Comparison of ENCODE assay signal across 34 mouse cellular contexts in genomic region chr16:86060087-86060486, GRCm38 (mm10).
A peak's percentile ranks its signal among the peaks of the same experiment; 100 is the strongest.
DNase-seq lines count a peak whose midpoint lies in the region; ATAC-seq and TF ChIP-seq lines count a peak whose summit lies in the region.
"Had no signal": no experiment of that assay in that cellular context is flagged by ENCODE, and none has a peak within 500 bp of the region (broad histone marks: within the 10 kb centered on the region; RNA-seq: fewer than 3 reads in every experiment).

No protein-coding gene starts in this region.

- no peak overlapping the region for H3K9ac ChIP-seq in forebrain, embryonic 12.5 days
- no peak overlapping the region for H3K9ac ChIP-seq in forebrain, embryonic 16.5 days (replicated peaks; ENCODE audit: low read depth, low read length)
- no peak overlapping the region for H3K9ac ChIP-seq in lung, embryonic 16.5 days (ENCODE audit: low read length)
- H3K9ac ChIP-seq: embryonic facial prominence, embryonic 15.5 days; heart, embryonic 12.5 days; hindbrain, embryonic 15.5 days; kidney, embryonic 15.5 days; liver, embryonic 14.5 days; midbrain, embryonic 15.5 days; neural tube, embryonic 12.5 days had no signal

- 82% methylated on average over 5 of the region's 5 CpGs for WGBS in forebrain, embryonic 12.5 days
- WGBS in forebrain, embryonic 16.5 days: 87% methylated on average over 5 of the region's 5 CpGs
- WGBS in lung, embryonic 16.5 days: 36% methylated on average over 5 of the region's 5 CpGs
- WGBS in limb, embryonic 10.5 days: 55% methylated on average over 5 of the region's 5 CpGs
- WGBS in kidney, adult 2 months: 73% methylated on average over 5 of the region's 5 CpGs

- no peak for DNase-seq in lung, postnatal 14 days
- DNase-seq in limb, embryonic 10.5 days (ENCODE audit: low spot score): peak; percentile 29
- DNase-seq in adrenal gland, postnatal 36 days: no peak
- no peak for DNase-seq in kidney, adult 2 months
- DNase-seq: adrenal gland, postnatal 14 days; cerebellum, adult 11-12 months; cerebellum, adult 9-11 months; gastrocnemius, postnatal 36 days; heart, adult 2 months; heart, postnatal 4 days; kidney, adult 11 months; liver; lung, adult 2 months; lung, postnatal 36 days; right cerebral cortex, adult 18-20 months; right cerebral cortex, postnatal 4 days; thymus, adult 18-20 months; thymus, postnatal 25 days had no signal

- TF ChIP-seq CTCF in kidney, adult 2 months (conservative IDR thresholded peaks at IDR 0.05; ENCODE audit: insufficient read depth, insufficient read length, low read depth, low read length): no peak

- no peaks in the 10 kb centered on the region for H3K27me3 ChIP-seq in forebrain, embryonic 12.5 days
- no peaks in the 10 kb centered on the region for H3K27me3 ChIP-seq in forebrain, embryonic 16.5 days (replicated peaks; ENCODE audit: control insufficient read depth, insufficient read depth, low read length)
- H3K27me3 ChIP-seq in lung, embryonic 16.5 days (ENCODE audit: control insufficient read depth, insufficient read depth, low read depth, low read length): no peaks in the 10 kb centered on the region
- no peaks in the 10 kb centered on the region for H3K27me3 ChIP-seq in limb, embryonic 10.5 days (ENCODE audit: low read depth, poor library complexity, severe bottlenecking)
- H3K27me3 ChIP-seq in kidney, adult 2 months (replicated peaks; ENCODE audit: control insufficient read depth, insufficient read depth, low read length): no peaks in the 10 kb centered on the region
- H3K27me3 ChIP-seq: embryonic facial prominence, embryonic 15.5 days; heart, embryonic 12.5 days; hindbrain, embryonic 15.5 days; kidney, embryonic 15.5 days; megakaryocyte, embryonic 14.5 days; midbrain, embryonic 15.5 days; neural tube, embryonic 12.5 days; Patski had no signal

- no peaks in the 10 kb centered on the region for H3K36me3 ChIP-seq in forebrain, embryonic 12.5 days (replicated peaks)
- no peaks in the 10 kb centered on the region for H3K36me3 ChIP-seq in forebrain, embryonic 16.5 days (ENCODE audit: control insufficient read depth, insufficient read depth)
- no peaks in the 10 kb centered on the region for H3K36me3 ChIP-seq in lung, embryonic 16.5 days (ENCODE audit: control insufficient read depth, insufficient read depth, low read length)
- no peaks in the 10 kb centered on the region for H3K36me3 ChIP-seq in limb, embryonic 10.5 days
- H3K36me3 ChIP-seq in kidney, adult 2 months (ENCODE audit: control insufficient read depth, insufficient read depth, low read length): no peaks in the 10 kb centered on the region
- H3K36me3 ChIP-seq: embryonic facial prominence, embryonic 10.5 days; embryonic facial prominence, embryonic 15.5 days; heart, embryonic 12.5 days; hindbrain, embryonic 15.5 days; kidney, embryonic 15.5 days; midbrain, embryonic 15.5 days; neural tube, embryonic 12.5 days had no signal

- H3K4me3 ChIP-seq in forebrain, embryonic 12.5 days (replicated peaks): no peak overlapping the region
- H3K4me3 ChIP-seq in forebrain, embryonic 16.5 days (replicated peaks; ENCODE audit: low read length): no peak overlapping the region
- H3K4me3 ChIP-seq in lung, embryonic 16.5 days (ENCODE audit: low read length): no peak overlapping the region
- no peak overlapping the region for H3K4me3 ChIP-seq in limb, embryonic 10.5 days
- H3K4me3 ChIP-seq in kidney, adult 2 months (ENCODE audit: insufficient read depth, low read depth, low read length): no peak overlapping the region
- H3K4me3 ChIP-seq: embryonic facial prominence, embryonic 10.5 days; embryonic facial prominence, embryonic 15.5 days; heart, adult 2 months; heart, embryonic 12.5 days; hindbrain, embryonic 15.5 days; kidney, embryonic 15.5 days; left cerebral cortex, adult 2 months; megakaryocyte, embryonic 14.5 days; midbrain, embryonic 15.5 days; neural tube, embryonic 12.5 days had no signal

- no peaks in the 10 kb centered on the region for H3K9me3 ChIP-seq in forebrain, embryonic 12.5 days
- H3K9me3 ChIP-seq in forebrain, embryonic 16.5 days (ENCODE audit: control insufficient read depth, low read length): no peaks in the 10 kb centered on the region
- no peaks in the 10 kb centered on the region for H3K9me3 ChIP-seq in lung, embryonic 16.5 days (ENCODE audit: control insufficient read depth, low read length)
- no peaks in the 10 kb centered on the region for H3K9me3 ChIP-seq in limb, embryonic 10.5 days (replicated peaks)
- H3K9me3 ChIP-seq: embryonic facial prominence, embryonic 10.5 days; embryonic facial prominence, embryonic 15.5 days; heart, embryonic 12.5 days; hindbrain, embryonic 15.5 days; kidney, embryonic 15.5 days; midbrain, embryonic 15.5 days; neural tube, embryonic 12.5 days had no signal

- no peak overlapping the region for H3K27ac ChIP-seq in forebrain, embryonic 12.5 days
- H3K27ac ChIP-seq in forebrain, embryonic 16.5 days (ENCODE audit: low read length): no peak overlapping the region
- H3K27ac ChIP-seq in lung, embryonic 16.5 days (ENCODE audit: low read length): no peak overlapping the region
- H3K27ac ChIP-seq in limb, embryonic 10.5 days: no peak overlapping the region
- H3K27ac ChIP-seq in kidney, adult 2 months (ENCODE audit: insufficient read depth, low read depth, low read length): no peak overlapping the region
- H3K27ac ChIP-seq: embryonic facial prominence, embryonic 10.5 days; embryonic facial prominence, embryonic 15.5 days; heart, adult 2 months; hindbrain, embryonic 15.5 days; kidney, embryonic 15.5 days; left cerebral cortex, adult 2 months; liver, embryonic 14.5 days; midbrain, embryonic 15.5 days; neural tube, embryonic 12.5 days; stomach, postnatal 0 days had no signal

- ATAC-seq in forebrain, embryonic 12.5 days (ENCODE audit: low FRiP score): 0 out of 2 replicates have a peak, but pooled peaks have one; percentile 36
- no peak for ATAC-seq in forebrain, embryonic 16.5 days
- ATAC-seq in lung, embryonic 16.5 days (ENCODE audit: low read depth): peak; percentile 20; the same call in 1 of the 2 replicates
- ATAC-seq: inflammation-experienced regulatory T-cells, adult 6 months; midbrain, embryonic 15.5 days; Patski had no signal

- no peak overlapping the region for H3K4me2 ChIP-seq in forebrain, embryonic 12.5 days
- H3K4me2 ChIP-seq in forebrain, embryonic 16.5 days (ENCODE audit: low read length): no peak overlapping the region
- no peak overlapping the region for H3K4me2 ChIP-seq in lung, embryonic 16.5 days (ENCODE audit: low read depth, low read length)
- H3K4me2 ChIP-seq: embryonic facial prominence, embryonic 15.5 days; heart, embryonic 12.5 days; hindbrain, embryonic 15.5 days; kidney, embryonic 15.5 days; midbrain, embryonic 15.5 days; neural tube, embryonic 12.5 days had no signal

- H3K4me1 ChIP-seq in forebrain, embryonic 12.5 days: no peaks in the 10 kb centered on the region
- no peaks in the 10 kb centered on the region for H3K4me1 ChIP-seq in forebrain, embryonic 16.5 days (replicated peaks; ENCODE audit: control insufficient read depth, insufficient read depth, low read length)
- no peaks in the 10 kb centered on the region for H3K4me1 ChIP-seq in lung, embryonic 16.5 days (replicated peaks; ENCODE audit: control insufficient read depth, insufficient read depth, low read length)
- H3K4me1 ChIP-seq in limb, embryonic 10.5 days: no peaks in the 10 kb centered on the region
- no peaks in the 10 kb centered on the region for H3K4me1 ChIP-seq in kidney, adult 2 months (ENCODE audit: control insufficient read depth, insufficient read depth, low read length)
- H3K4me1 ChIP-seq: embryonic facial prominence, embryonic 10.5 days; embryonic facial prominence, embryonic 15.5 days; heart, embryonic 12.5 days; hindbrain, embryonic 15.5 days; kidney, embryonic 15.5 days; megakaryocyte, embryonic 14.5 days; midbrain, embryonic 15.5 days; neural tube, embryonic 12.5 days had no signal

- TF ChIP-seq POLR2A in kidney, adult 2 months (IDR thresholded peaks at IDR 0.05; ENCODE audit: low read depth, low read length): no peak
